Comparison of ENCODE assay signal across 8 mouse cellular contexts in genomic region chr5:37365751-37366150, GRCm38 (mm10). TPM values are rescaled to one million over a fixed set of nuclear protein-coding genes. Genes with fewer than 3 reads are reported as not detected.
DNase-seq lines count a peak whose midpoint lies in the region; ATAC-seq and TF ChIP-seq lines count a peak whose summit lies in the region.

No protein-coding gene starts in this region.

- no peaks in the 10 kb centered on the region for H3K27me3 ChIP-seq in forebrain, embryonic 14.5 days (replicated peaks; ENCODE audit: control insufficient read depth, insufficient read depth, low read length)
- no peaks in the 10 kb centered on the region for H3K27me3 ChIP-seq in forebrain, embryonic 11.5 days (ENCODE audit: control insufficient read depth, insufficient read depth, low read length)
- no peaks in the 10 kb centered on the region for H3K27me3 ChIP-seq in forebrain, postnatal 0 days (ENCODE audit: insufficient read depth, low read length)
- no peaks in the 10 kb centered on the region for H3K27me3 ChIP-seq in midbrain, embryonic 14.5 days (ENCODE audit: control insufficient read depth, insufficient read depth, low read length)

- peak; percentile 24 for DNase-seq in forebrain, embryonic 14.5 days (ENCODE audit: low spot score)
- DNase-seq in forebrain, embryonic 11.5 days (ENCODE audit: low spot score): no peak
- peak in 1 of 2 experiments; percentile 13 for DNase-seq in layer of hippocampus, adult 2 months (ENCODE audit: low spot score in 2 of 2)
- no peak for DNase-seq in layer of hippocampus, postnatal 36 days
- peak; percentile 46 for DNase-seq in forebrain, postnatal 0 days
- DNase-seq in midbrain, embryonic 14.5 days: peak; percentile 57
- DNase-seq in urinary bladder, postnatal 10 days (ENCODE audit: low spot score): no peak
- no peak for DNase-seq in gastrocnemius, postnatal 10 days

- no peaks in the 10 kb centered on the region for H3K9me3 ChIP-seq in forebrain, embryonic 14.5 days (replicated peaks; ENCODE audit: control insufficient read depth, low read length)
- no peaks in the 10 kb centered on the region for H3K9me3 ChIP-seq in forebrain, embryonic 11.5 days (ENCODE audit: control insufficient read depth, low read length)
- no peaks in the 10 kb centered on the region for H3K9me3 ChIP-seq in forebrain, postnatal 0 days (ENCODE audit: low read length)
- H3K9me3 ChIP-seq in midbrain, embryonic 14.5 days (ENCODE audit: control insufficient read depth, low read length): no peaks in the 10 kb centered on the region

- no peaks in the 10 kb centered on the region for H3K4me1 ChIP-seq in forebrain, embryonic 14.5 days (ENCODE audit: control insufficient read depth, insufficient read depth, low read length)
- no peaks in the 10 kb centered on the region for H3K4me1 ChIP-seq in forebrain, embryonic 11.5 days (replicated peaks; ENCODE audit: control insufficient read depth, insufficient read depth, low read length)
- H3K4me1 ChIP-seq in forebrain, postnatal 0 days (ENCODE audit: insufficient read depth): no peaks in the 10 kb centered on the region
- peaks cover 2% of the 10 kb centered on the region; the same call in 1 of the 2 replicates for H3K4me1 ChIP-seq in midbrain, embryonic 14.5 days (ENCODE audit: control insufficient read depth, insufficient read depth, low read length)

- no peak for ATAC-seq in forebrain, embryonic 14.5 days
- no peak for ATAC-seq in forebrain, embryonic 11.5 days (replicated peaks; ENCODE audit: low FRiP score)
- peak; percentile 80 for ATAC-seq in forebrain, postnatal 0 days
- no peak for ATAC-seq in midbrain, embryonic 14.5 days (ENCODE audit: low FRiP score, low TSS enrichment)

- H3K36me3 ChIP-seq in forebrain, embryonic 14.5 days (ENCODE audit: control insufficient read depth, insufficient read depth, low read length): 0 out of 2 replicates have a peak, but pooled peaks cover 4% of the 10 kb centered on the region
- no peaks in the 10 kb centered on the region for H3K36me3 ChIP-seq in forebrain, embryonic 11.5 days (ENCODE audit: control insufficient read depth, insufficient read depth, low read length)
- no peaks in the 10 kb centered on the region for H3K36me3 ChIP-seq in forebrain, postnatal 0 days (ENCODE audit: insufficient read depth)
- no peaks in the 10 kb centered on the region for H3K36me3 ChIP-seq in midbrain, embryonic 14.5 days (ENCODE audit: control insufficient read depth, insufficient read depth, low read length)

- peak; percentile 22 for TF ChIP-seq CTCF in layer of hippocampus, adult 2 months (conservative IDR thresholded peaks at IDR 0.05)
- TF ChIP-seq CTCF in forebrain, postnatal 0 days (IDR thresholded peaks at IDR 0.05; ENCODE audit: low read depth): peak; percentile 48

- H3K27ac ChIP-seq in forebrain, embryonic 14.5 days (ENCODE audit: low read depth, low read length): no peak overlapping the region
- H3K27ac ChIP-seq in forebrain, embryonic 11.5 days (ENCODE audit: low read depth, low read length): no peak overlapping the region
- H3K27ac ChIP-seq in layer of hippocampus, adult 2 months: no peak overlapping the region
- peak overlapping the region; percentile 35; the same call in 1 of the 2 replicates for H3K27ac ChIP-seq in forebrain, postnatal 0 days (ENCODE audit: low read depth, low read length)
- H3K27ac ChIP-seq in midbrain, embryonic 14.5 days (replicated peaks; ENCODE audit: low read depth, low read length): peak overlapping the region; percentile 60

- no peak overlapping the region for H3K4me2 ChIP-seq in forebrain, embryonic 14.5 days (ENCODE audit: low read length)
- no peak overlapping the region for H3K4me2 ChIP-seq in forebrain, embryonic 11.5 days (ENCODE audit: low read depth, low read length, severe bottlenecking)
- no peak overlapping the region for H3K4me2 ChIP-seq in forebrain, postnatal 0 days (ENCODE audit: low read depth)
- H3K4me2 ChIP-seq in midbrain, embryonic 14.5 days (ENCODE audit: low read length): no peak overlapping the region

- H3K4me3 ChIP-seq in forebrain, embryonic 14.5 days (ENCODE audit: low read depth, low read length): no peak overlapping the region
- H3K4me3 ChIP-seq in forebrain, embryonic 11.5 days (ENCODE audit: low read depth, low read length): no peak overlapping the region
- no peak overlapping the region for H3K4me3 ChIP-seq in layer of hippocampus, adult 2 months
- H3K4me3 ChIP-seq in forebrain, postnatal 0 days (ENCODE audit: low read depth, low read length): no peak overlapping the region
- no peak overlapping the region for H3K4me3 ChIP-seq in midbrain, embryonic 14.5 days (replicated peaks; ENCODE audit: low read depth, low read length)

- no peak overlapping the region for H3K9ac ChIP-seq in forebrain, embryonic 14.5 days (ENCODE audit: low read length)
- H3K9ac ChIP-seq in forebrain, embryonic 11.5 days (ENCODE audit: low read length): no peak overlapping the region
- no peak overlapping the region for H3K9ac ChIP-seq in forebrain, postnatal 0 days
- H3K9ac ChIP-seq in midbrain, embryonic 14.5 days (replicated peaks; ENCODE audit: low read length): no peak overlapping the region

RNA-seq across cellular contexts. Expression of gene Evc2, which starts 27.5 kb away (rescaled TPM):
- polyA plus RNA-seq in forebrain, embryonic 14.5 days (2014; fragmentation: Nextera tagmentation; extraction: Ambion mirVana): 4.0 and 4.5 TPM in 2 replicates
- polyA plus RNA-seq in forebrain, embryonic 11.5 days (2014; fragmentation: Nextera tagmentation; extraction: Ambion mirVana): 16.8 and 19.1 TPM in 2 replicates
- total RNA-seq in layer of hippocampus, adult 2 months (2021): 10 to 100 TPM; 26.0 to 27.4 TPM
- total RNA-seq in layer of hippocampus, postnatal 36 days (2021): 10 to 100 TPM; 24.9 to 28.1 TPM
- total RNA-seq in forebrain, postnatal 0 days (2014; rRNA removed): 2.8 and 4.8 TPM in 2 replicates
- polyA plus RNA-seq in forebrain, postnatal 0 days (2015; fragmentation: Nextera tagmentation; extraction: Ambion mirVana): 2.8 and 3.0 TPM in 2 replicates
- polyA plus RNA-seq in midbrain, embryonic 14.5 days (2014; fragmentation: Nextera tagmentation; extraction: Ambion mirVana): 5.5 and 6.0 TPM in 2 replicates
- total RNA-seq in gastrocnemius, postnatal 10 days (2021): 10 to 100 TPM in 1 of 2 experiments, 1 to 10 TPM in 1; 9.5 to 13.3 TPM

RNA-seq across cellular contexts. Expression of gene Evc, which starts 29.1 kb away (rescaled TPM):
- 4.3 and 5.1 TPM in 2 replicates for polyA plus RNA-seq in forebrain, embryonic 14.5 days (2014; fragmentation: Nextera tagmentation; extraction: Ambion mirVana)
- 24.2 and 26.7 TPM in 2 replicates for polyA plus RNA-seq in forebrain, embryonic 11.5 days (2014; fragmentation: Nextera tagmentation; extraction: Ambion mirVana)
- 10 to 100 TPM; 16.4 to 16.8 TPM for total RNA-seq in layer of hippocampus, adult 2 months (2021)
- 10 to 100 TPM; 12.2 to 12.9 TPM for total RNA-seq in layer of hippocampus, postnatal 36 days (2021)
- 8.5 and 9.9 TPM in 2 replicates for total RNA-seq in forebrain, postnatal 0 days (2014; rRNA removed)
- 2.3 and 2.4 TPM in 2 replicates for polyA plus RNA-seq in forebrain, postnatal 0 days (2015; fragmentation: Nextera tagmentation; extraction: Ambion mirVana)
- polyA plus RNA-seq in midbrain, embryonic 14.5 days (2014; fragmentation: Nextera tagmentation; extraction: Ambion mirVana): 3.3 and 4.0 TPM in 2 replicates
- total RNA-seq in gastrocnemius, postnatal 10 days (2021): 10 to 100 TPM; 24.6 to 27.4 TPM

Comparison
In these comparisons a context has a peak if more than half of its experiments do, and no peak if none do; other contexts are left out.
1. DNase-seq: peak in forebrain, embryonic 14.5 days (single experiment), forebrain, postnatal 0 days (single experiment) and midbrain, embryonic 14.5 days (single experiment); none in forebrain, embryonic 11.5 days (single experiment), layer of hippocampus, postnatal 36 days (0 of 2), urinary bladder, postnatal 10 days (single experiment) and gastrocnemius, postnatal 10 days (single experiment).
2. H3K27ac ChIP-seq: peak in forebrain, postnatal 0 days (single experiment) and midbrain, embryonic 14.5 days (single experiment); none in forebrain, embryonic 14.5 days (single experiment), forebrain, embryonic 11.5 days (single experiment) and layer of hippocampus, adult 2 months (single experiment).